Mouse (Mus musculus) frontal cortex, postnatal 25 days (tissue): ENCODE measurements around the gene Ccl5.

Experiments
- DNase-seq, 2 experiments: peaks; one replicate each; pipeline ENCODE4 v3.0.0; 2022; ENCODE audit warnings: low spot score in 2 of 2

The Ccl5 gene

DNA sequence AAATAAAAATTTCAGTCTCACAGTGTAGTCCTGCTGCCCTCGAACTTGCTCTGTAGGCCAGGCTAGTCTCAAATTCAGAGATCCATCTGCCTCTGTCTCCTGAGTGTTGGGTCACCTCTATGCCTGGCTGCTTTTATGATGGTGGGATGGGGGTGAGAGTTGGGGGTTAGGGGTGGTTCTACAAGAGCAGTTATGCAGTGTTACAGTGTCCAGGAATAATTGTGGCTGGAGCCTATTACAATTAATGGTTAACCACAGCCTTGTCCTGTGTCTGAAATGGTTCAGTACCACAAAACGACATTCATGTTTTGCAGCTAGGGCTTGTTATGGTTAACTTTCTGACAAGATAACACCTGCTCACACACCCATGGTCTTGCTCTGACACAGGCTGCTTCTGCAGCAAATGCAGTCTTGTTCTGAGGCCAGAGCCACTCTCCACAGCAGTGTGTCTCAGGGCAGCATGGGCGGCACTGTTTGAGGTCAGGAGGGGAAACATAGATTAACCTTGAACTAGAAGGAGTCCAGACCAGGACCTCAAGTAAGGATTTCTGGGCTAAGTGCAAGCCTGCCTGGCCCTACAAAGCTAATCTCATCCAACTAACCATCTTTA lies 8.5 kb upstream of the Ccl5 start:
- DNase-seq = no peak

DNA sequence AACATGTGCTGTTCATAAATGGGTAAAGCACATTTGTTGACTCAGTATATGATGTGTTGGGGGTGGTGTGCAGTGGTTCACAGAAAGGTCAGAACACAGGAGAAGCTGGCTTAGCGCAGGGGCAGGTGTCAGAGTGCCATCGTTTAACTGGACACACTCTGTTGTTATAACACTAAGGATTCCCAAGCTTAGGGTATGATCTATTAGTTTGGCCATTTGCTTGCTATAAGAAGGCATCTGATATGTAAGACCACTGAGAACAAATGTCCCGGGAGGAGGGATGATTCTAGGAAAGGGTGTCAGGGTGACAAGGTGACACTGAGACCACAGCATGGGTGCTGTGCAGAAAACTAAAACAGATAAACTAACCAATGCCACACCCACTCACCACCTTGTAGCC lies 6.5 kb upstream of the Ccl5 start:
- no peak for DNase-seq

DNA sequence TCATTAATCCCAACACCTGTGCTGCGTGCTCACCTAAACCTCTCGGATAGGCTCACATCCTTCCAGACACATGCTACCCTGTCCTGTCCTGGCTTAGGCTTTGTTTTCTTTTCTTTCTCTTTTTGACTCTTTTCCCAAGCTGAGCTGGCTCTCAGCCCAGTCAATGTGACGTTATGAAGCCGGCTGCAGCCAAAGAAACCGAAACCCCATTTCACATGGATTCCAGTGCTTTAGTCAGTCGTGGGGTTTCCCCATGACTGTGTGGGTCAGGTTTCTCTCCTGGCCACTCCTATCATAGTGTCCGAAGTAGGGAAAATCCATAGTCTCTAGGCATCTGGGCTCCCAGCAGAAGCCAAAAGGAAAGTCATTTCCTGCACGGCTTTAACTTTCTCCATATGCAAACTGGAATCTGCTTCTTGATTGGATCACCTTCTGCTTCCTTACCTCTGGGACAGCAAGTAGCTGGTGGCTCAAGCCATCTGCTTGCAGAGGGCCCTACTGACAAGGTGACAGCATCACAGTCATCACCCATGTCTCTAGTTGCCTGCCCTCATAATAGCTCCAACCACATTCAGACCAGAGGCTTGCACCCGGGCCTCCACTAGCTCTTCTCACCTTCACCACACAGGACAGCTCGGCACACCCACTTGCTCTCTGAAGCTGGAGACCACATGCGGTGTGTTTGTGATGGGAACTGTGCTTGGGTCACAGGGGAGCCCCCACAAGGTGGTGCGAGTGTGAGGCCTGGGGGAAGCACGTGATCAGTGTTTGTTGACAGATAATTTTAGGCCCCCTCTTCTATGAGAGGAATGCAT lies 4.5 kb upstream of the Ccl5 start:
- peak; percentile 29 to 48 for DNase-seq

DNA sequence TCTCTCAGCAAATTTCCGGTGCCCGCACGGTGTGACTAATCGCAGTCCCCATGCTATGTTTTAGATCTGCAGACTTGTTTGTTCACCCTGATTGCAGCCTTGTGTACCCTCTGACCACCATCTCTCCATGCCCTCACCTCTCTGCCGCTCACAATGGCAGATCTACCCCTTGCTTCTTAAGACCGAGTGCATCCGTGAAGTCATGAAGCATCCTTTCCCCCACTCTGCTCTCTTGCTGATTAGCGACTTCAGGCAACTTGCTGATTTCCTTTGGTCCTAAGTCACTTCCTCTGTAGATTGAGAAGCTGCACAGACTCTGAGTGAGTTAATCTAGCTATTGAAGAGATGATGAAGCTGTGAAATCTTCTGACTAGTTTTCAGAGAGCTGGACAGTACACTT lies 3.8 kb upstream of the Ccl5 start:
- DNase-seq = no peak

DNA sequence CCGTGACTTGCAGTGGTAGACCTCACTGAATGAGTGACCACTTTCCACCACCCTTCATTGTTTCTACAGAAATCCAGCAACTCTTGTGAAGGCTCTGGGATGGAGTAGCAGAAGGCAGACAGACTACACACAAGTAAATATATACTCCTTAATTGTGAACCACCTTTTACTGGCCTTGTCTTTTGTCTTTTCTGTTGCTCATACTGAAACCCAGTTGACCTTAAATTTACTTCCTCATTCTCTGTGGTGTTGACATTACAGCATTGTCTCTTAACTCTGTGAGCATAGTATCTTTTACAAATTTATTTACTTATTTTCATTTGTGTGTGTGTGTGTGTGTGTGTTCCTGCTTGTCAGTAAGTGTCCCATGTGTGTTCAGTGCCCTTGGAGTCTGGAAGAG lies 2.9 kb upstream of the Ccl5 start:
- DNase-seq = no peak

DNA sequence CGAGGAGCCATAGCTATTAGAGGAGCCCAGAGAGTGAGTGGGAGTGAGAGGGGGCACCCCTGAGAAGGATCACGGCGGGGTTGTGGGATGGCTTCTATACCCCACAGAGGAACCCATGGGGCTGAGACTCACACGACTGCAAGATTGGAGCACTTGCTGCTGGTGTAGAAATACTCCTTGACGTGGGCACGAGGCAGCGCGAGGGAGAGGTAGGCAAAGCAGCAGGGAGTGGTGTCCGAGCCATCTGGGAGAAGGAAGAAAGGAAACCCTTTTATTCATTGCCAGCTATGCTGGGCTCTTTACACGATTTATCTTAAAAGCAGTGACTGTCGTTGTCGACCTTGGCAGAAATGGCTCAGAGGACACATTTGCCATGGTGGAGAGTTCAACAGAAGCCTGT lies 1.3 kb downstream of the Ccl5 start:
- no peak for DNase-seq

DNA sequence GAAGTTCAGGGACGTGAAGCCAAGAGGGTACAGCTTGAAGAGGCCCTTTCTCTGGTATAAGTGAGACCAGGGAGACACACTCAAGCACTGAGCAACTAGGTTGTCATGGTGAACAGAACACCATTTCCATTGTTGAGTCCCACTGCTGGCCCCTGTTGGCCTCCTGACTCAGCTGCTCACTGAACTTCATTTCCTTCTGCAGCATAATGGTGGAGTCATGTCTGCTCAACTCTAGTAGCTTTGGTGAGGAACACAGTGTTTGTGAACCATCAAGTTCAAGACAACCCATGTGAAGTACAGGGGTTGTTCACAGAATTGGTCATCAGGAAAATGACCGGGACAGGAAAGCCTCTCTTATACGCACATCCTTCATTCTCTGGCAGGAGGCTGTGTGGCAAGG lies 8.2 kb downstream of the Ccl5 start, which contains the start of gene Heatr9:
Heatr9 (minus strand) TSS at position 101 of the 400 bp plus-strand sequence.
- DNase-seq = no peak

DNA sequence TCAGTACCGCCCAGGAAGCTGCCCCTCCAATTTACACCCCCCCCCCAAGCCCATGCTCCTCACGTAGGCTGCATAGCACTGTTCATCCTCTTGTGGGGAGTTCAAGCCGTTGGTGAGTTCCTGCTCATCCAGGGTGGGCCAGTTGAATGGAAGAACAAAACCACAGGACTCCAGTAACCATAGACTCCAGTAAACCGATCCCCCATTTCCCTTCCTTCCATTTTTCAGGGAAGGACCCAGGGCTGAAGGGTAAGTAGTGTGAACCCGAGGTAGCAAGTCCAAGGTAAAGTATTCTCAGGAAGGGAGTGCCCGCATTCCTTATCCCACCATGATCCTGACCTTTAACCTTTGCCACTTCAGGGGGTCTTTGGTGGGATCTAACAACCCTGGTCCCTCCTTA lies 11.9 kb downstream of the Ccl5 start:
- no peak for DNase-seq

DNA sequence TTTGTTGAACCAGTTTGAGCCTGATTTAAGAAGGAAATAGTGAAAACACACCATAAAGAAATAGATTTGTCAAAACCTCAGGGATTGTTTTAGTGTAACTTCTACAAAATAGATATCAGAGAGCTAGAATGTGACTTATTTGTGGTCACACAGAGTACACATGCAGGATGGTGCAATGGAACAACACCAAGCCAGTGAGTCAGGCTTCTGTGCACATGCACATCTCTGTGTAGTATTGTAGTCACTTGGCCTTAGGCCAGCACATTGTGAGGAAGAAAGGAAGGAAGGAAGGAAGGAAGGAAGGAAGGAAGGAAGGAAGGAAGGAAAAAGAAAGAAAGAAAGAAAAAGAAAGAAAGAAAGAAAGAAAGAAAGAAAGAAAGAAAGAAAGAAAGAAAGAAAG lies 13.2 kb downstream of the Ccl5 start:
- no peak for DNase-seq

DNA sequence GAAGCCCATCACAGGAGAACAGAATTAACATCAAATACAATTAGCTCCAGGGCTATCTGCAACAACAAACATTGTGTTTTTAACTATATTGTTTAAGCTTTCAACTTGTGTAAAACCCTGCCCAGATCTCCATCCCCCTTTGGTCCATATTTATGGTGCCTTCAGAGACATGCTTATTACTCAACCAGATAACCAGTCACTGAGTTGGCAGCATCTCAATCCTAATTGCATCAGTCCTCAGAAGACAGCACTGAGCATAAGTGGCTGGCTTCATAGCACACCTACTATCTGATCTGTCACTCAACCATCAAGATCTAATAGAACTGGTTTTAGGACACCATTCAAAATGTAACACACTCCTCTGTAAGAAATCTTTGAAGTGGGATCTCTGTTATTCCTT lies 20.8 kb downstream of the Ccl5 start:
- DNase-seq = no peak

DNA sequence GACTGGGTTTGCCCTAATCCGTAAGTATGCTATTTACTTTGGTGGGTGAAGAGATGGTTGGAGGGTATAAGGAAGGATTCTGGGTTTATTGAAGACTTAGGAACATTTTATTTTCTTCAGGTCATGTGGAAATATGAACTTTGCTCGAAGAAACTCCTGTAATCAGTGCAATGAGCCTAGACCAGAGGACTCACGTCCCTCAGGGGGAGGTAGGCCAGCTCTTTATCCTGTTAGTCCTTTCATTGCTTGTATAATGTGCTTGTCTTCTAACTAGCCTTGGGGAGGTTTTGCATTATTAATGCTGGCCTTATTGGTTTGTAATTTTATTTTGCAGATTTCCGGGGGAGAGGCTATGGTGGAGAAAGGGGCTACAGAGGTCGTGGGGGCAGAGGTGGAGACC lies 26.0 kb downstream of the Ccl5 start:
- DNase-seq = no peak

DNA sequence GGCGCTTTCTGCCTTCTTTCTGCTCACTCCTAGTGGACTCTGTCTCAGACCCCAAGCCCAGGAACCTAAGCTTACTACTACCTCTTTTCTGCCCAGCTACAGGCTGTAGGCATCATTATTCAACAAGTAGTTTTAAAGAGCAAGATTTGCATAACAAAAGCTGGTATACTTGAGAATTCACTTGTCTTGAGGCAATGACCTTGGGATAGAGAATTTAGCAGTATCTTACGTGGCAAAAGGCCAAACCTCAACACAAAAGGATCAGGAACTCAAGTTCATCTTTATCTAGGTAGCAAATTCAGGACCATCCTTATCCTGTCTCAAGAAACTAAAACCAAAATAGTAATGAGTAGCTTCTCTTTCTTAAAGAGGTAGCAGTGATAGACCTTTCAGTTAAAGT lies 34.7 kb downstream of the Ccl5 start:
- no peak for DNase-seq

DNA sequence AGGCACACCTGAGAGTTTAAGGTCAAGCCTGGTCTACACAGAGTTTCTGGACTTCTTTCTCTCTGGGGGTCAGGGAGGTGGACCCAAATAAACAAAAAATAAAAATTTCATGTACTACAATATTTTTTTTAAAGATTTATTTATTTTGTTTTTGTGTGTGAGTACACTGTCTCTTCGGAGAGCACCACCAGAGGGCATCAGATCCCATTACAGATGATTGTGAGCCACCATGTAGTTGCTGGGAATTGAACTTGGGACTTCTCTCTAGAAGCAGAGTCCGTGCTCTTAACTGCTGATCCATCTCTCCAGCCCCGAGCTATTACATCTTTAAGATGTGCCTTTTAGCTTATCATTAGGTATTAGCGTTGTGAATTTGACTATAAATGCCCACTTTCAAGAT lies 38.8 kb downstream of the Ccl5 start:
- no peak for DNase-seq
